Mouse (Mus musculus): Measurements from ENCODE around the gene Fer. TPM values are rescaled to one million over a fixed set of nuclear protein-coding genes. Genes with fewer than 3 reads are reported as not detected.

Fer gene
- polyA plus RNA-seq, 1 experiment = 10.9 TPM

GRCm38 (mm10) chr17:64093716-64094115 is 230.9 kb downstream of the Fer start:
- no peak for TF ChIP-seq POLR2AphosphoS2 (IDR thresholded peaks at IDR 0.05; ENCODE audit: insufficient read length, low read depth)
- TF ChIP-seq CEBPB (IDR thresholded peaks at IDR 0.05; ENCODE audit: insufficient read depth, poor library complexity, severe bottlenecking) = 0 out of 2 replicates have a peak, but pooled peaks have one; percentile 26
- no peak for TF ChIP-seq TCF12 (IDR thresholded peaks at IDR 0.05; ENCODE audit: insufficient read depth, poor library complexity, severe bottlenecking)
- TF ChIP-seq TCF3 (IDR thresholded peaks at IDR 0.05; ENCODE audit: insufficient read length, low read depth) = no peak
- H3K4me3 ChIP-seq = no peak overlapping the region

GRCm38 (mm10) chr17:64096811-64097210 is 233.9 kb downstream of the Fer start:
- no peak overlapping the region for H3K4me2 ChIP-seq (ENCODE audit: low read depth)
- no peaks in the 10 kb centered on the region for H3K36me3 ChIP-seq (ENCODE audit: control insufficient read depth, insufficient read depth)
- TF ChIP-seq POLR2AphosphoS2 (IDR thresholded peaks at IDR 0.05; ENCODE audit: insufficient read length, low read depth) (no peak), MYOG (IDR thresholded peaks at IDR 0.05; ENCODE audit: control insufficient read depth in 1 of 3, insufficient read depth in 1 of 3, insufficient read length in 2 of 3, low read depth in 2 of 3) (no peak), E2F4 (IDR thresholded peaks at IDR 0.05; ENCODE audit: insufficient read depth) (no peak), MYOD1 (IDR thresholded peaks at IDR 0.05; ENCODE audit: control insufficient read depth in 1 of 3, insufficient read length in 2 of 3, low read depth in 2 of 3) (no peak), POLR2A (IDR thresholded peaks at IDR 0.05; ENCODE audit: insufficient read length, low read depth) (no peak)

More at GRCm38 (mm10) chr17:64093716-64094115, 230.9 kb downstream of the Fer start:
- Histone ChIP-seq H3K4me2 (ENCODE audit: low read depth) (peak overlapping the region; percentile 57), H3ac (ENCODE audit: control insufficient read depth, insufficient read length) (no peak overlapping the region), H3K36me3 (ENCODE audit: control insufficient read depth, insufficient read depth) (no peaks in the 10 kb centered on the region), H3K27me3 (ENCODE audit: control insufficient read depth, insufficient read depth, insufficient read length) (no peaks in the 10 kb centered on the region), H3K79me2 (ENCODE audit: control insufficient read depth, insufficient read depth) (no peaks in the 10 kb centered on the region)

GRCm38 (mm10) chr17:64097788-64098359 is 235.0 kb downstream of the Fer start:
- no peaks in the 10 kb centered on the region for H3K27me3 ChIP-seq (ENCODE audit: control insufficient read depth, insufficient read depth, insufficient read length)

More at GRCm38 (mm10) chr17:64096811-64097210, 233.9 kb downstream of the Fer start:
- H3ac ChIP-seq (ENCODE audit: control insufficient read depth, insufficient read length) = no peak overlapping the region
- H3K27me3 ChIP-seq (ENCODE audit: control insufficient read depth, insufficient read depth, insufficient read length) = no peaks in the 10 kb centered on the region
- H3K79me2 ChIP-seq (ENCODE audit: control insufficient read depth, insufficient read depth) = no peaks in the 10 kb centered on the region
- H3K4me3 ChIP-seq = no peak overlapping the region

GRCm38 (mm10) chr17:64099395-64100171 is 236.7 kb downstream of the Fer start:
- Histone ChIP-seq H3K79me2 (ENCODE audit: control insufficient read depth, insufficient read depth) (no peaks in the 10 kb centered on the region), H3K27me3 (ENCODE audit: control insufficient read depth, insufficient read depth, insufficient read length) (no peaks in the 10 kb centered on the region), H3K4me2 (ENCODE audit: low read depth) (no peak overlapping the region), H3K4me3 (no peak overlapping the region), H3K36me3 (ENCODE audit: control insufficient read depth, insufficient read depth) (no peaks in the 10 kb centered on the region), H3ac (ENCODE audit: control insufficient read depth, insufficient read length) (no peak overlapping the region)
- TF ChIP-seq MYOG (IDR thresholded peaks at IDR 0.05; ENCODE audit: control insufficient read depth in 1 of 3, insufficient read depth in 1 of 3, insufficient read length in 2 of 3, low read depth in 2 of 3) (no peak), POLR2A (IDR thresholded peaks at IDR 0.05; ENCODE audit: insufficient read length, low read depth) (no peak), MAX (IDR thresholded peaks at IDR 0.05; ENCODE audit: low read depth) (no peak), REST (IDR thresholded peaks at IDR 0.05; ENCODE audit: insufficient read depth, insufficient read length) (no peak), SRF (IDR thresholded peaks at IDR 0.05; ENCODE audit: control insufficient read depth, insufficient read length, low read depth) (no peak), TCF3 (IDR thresholded peaks at IDR 0.05; ENCODE audit: insufficient read length, low read depth) (no peak), E2F4 (IDR thresholded peaks at IDR 0.05; ENCODE audit: insufficient read depth) (no peak), CEBPB (IDR thresholded peaks at IDR 0.05; ENCODE audit: insufficient read depth, poor library complexity, severe bottlenecking) (no peak), POLR2AphosphoS2 (IDR thresholded peaks at IDR 0.05; ENCODE audit: insufficient read length, low read depth) (no peak), USF1 (IDR thresholded peaks at IDR 0.05; ENCODE audit: low read depth) (no peak), MYOD1 (IDR thresholded peaks at IDR 0.05; ENCODE audit: control insufficient read depth in 1 of 3, insufficient read length in 2 of 3, low read depth in 2 of 3) (no peak), TCF12 (IDR thresholded peaks at IDR 0.05; ENCODE audit: insufficient read depth, poor library complexity, severe bottlenecking) (no peak)

More at GRCm38 (mm10) chr17:64097788-64098359, 235.0 kb downstream of the Fer start:
- H3ac ChIP-seq (ENCODE audit: control insufficient read depth, insufficient read length) = no peak overlapping the region
- H3K79me2 ChIP-seq (ENCODE audit: control insufficient read depth, insufficient read depth) = no peaks in the 10 kb centered on the region
- no peaks in the 10 kb centered on the region for H3K36me3 ChIP-seq (ENCODE audit: control insufficient read depth, insufficient read depth)
- no peak overlapping the region for H3K4me2 ChIP-seq (ENCODE audit: low read depth)
- TF ChIP-seq MYOD1 (IDR thresholded peaks at IDR 0.05; ENCODE audit: control insufficient read depth in 1 of 3, insufficient read length in 2 of 3, low read depth in 2 of 3) (peak in 1 of 3 experiments; percentile 32), USF1 (IDR thresholded peaks at IDR 0.05; ENCODE audit: low read depth) (no peak)
- H3K4me3 ChIP-seq = no peak overlapping the region

- H3K4me2 ChIP-seq (ENCODE audit: low read depth) = no peak overlapping the region
- no peak for TF ChIP-seq MYOD1 (IDR thresholded peaks at IDR 0.05; ENCODE audit: control insufficient read depth in 1 of 3, insufficient read length in 2 of 3, low read depth in 2 of 3)
- TF ChIP-seq MAX (IDR thresholded peaks at IDR 0.05; ENCODE audit: low read depth) = no peak
- no peak for TF ChIP-seq TCF12 (IDR thresholded peaks at IDR 0.05; ENCODE audit: insufficient read depth, poor library complexity, severe bottlenecking)
- TF ChIP-seq REST (IDR thresholded peaks at IDR 0.05; ENCODE audit: insufficient read depth, insufficient read length) = no peak
- TF ChIP-seq CEBPB (IDR thresholded peaks at IDR 0.05; ENCODE audit: insufficient read depth, poor library complexity, severe bottlenecking) = no peak
- no peak for TF ChIP-seq MYOG (IDR thresholded peaks at IDR 0.05; ENCODE audit: control insufficient read depth in 1 of 3, insufficient read depth in 1 of 3, insufficient read length in 2 of 3, low read depth in 2 of 3)
- no peak for TF ChIP-seq TCF3 (IDR thresholded peaks at IDR 0.05; ENCODE audit: insufficient read length, low read depth)
- TF ChIP-seq USF1 (IDR thresholded peaks at IDR 0.05; ENCODE audit: low read depth) = no peak
- no peak for TF ChIP-seq POLR2A (IDR thresholded peaks at IDR 0.05; ENCODE audit: insufficient read length, low read depth)
- no peak for TF ChIP-seq POLR2AphosphoS2 (IDR thresholded peaks at IDR 0.05; ENCODE audit: insufficient read length, low read depth)
- TF ChIP-seq E2F4 (IDR thresholded peaks at IDR 0.05; ENCODE audit: insufficient read depth) = no peak
- TF ChIP-seq SRF (IDR thresholded peaks at IDR 0.05; ENCODE audit: control insufficient read depth, insufficient read length, low read depth) = no peak
- no peak overlapping the region for H3K4me3 ChIP-seq
- H3K79me2 ChIP-seq (ENCODE audit: control insufficient read depth, insufficient read depth) = no peaks in the 10 kb centered on the region
- H3ac ChIP-seq (ENCODE audit: control insufficient read depth, insufficient read length) = no peak overlapping the region
- H3K36me3 ChIP-seq (ENCODE audit: control insufficient read depth, insufficient read depth) = no peaks in the 10 kb centered on the region
- no peaks in the 10 kb centered on the region for H3K27me3 ChIP-seq (ENCODE audit: control insufficient read depth, insufficient read depth, insufficient read length)
Observed at GRCm38 (mm10) chr17:64100172-64100510, 237.3 kb downstream of the Fer start.

Measured in myocyte (in vitro differentiated cells).